Mouse (Mus musculus) kidney, adult 2 months (tissue): Measurements from ENCODE around the gene Ltbp1. TPM values are rescaled to one million over a fixed set of nuclear protein-coding genes. Genes with fewer than 3 reads are reported as not detected.
A peak's percentile ranks its signal among the peaks of the same experiment; 100 is the strongest.

Experiments used
- DNase-seq: peaks from one replicate; pipeline ENCODE4 v3.0.0; 2021
- H3K27ac ChIP-seq: fragments of 200-500 bp; 2 replicates; pipeline ENCODE4 v1.5.1; 2012; ENCODE audit warnings: low read depth, low read length, control low read depth, inconsistent platforms; ENCODE audit not compliant: insufficient read depth
- H3K27me3 ChIP-seq: fragments of 200-500 bp; replicated peaks from 2 replicates; pipeline ENCODE4 v1.6.1; 2012; ENCODE audit warnings: mild to moderate bottlenecking, moderate library complexity, low read length, inconsistent platforms; ENCODE audit not compliant: control insufficient read depth, insufficient read depth
- H3K36me3 ChIP-seq: fragments of 200-500 bp; 2 replicates; pipeline ENCODE4 v1.6.1; 2012; ENCODE audit warnings: mild to moderate bottlenecking, moderate library complexity, low read length, inconsistent platforms; ENCODE audit not compliant: control insufficient read depth, insufficient read depth
- H3K4me1 ChIP-seq: fragments of 200-500 bp; 2 replicates; pipeline ENCODE4 v1.6.1; 2011; ENCODE audit warnings: low read length; ENCODE audit not compliant: control insufficient read depth, insufficient read depth
- H3K4me3 ChIP-seq: fragments of 200-500 bp; 2 replicates; pipeline ENCODE4 v1.5.1; 2011; ENCODE audit warnings: mild to moderate bottlenecking, low read depth, low read length, control low read depth; ENCODE audit not compliant: insufficient read depth
- CTCF ChIP-seq: fragments of 200-500 bp; conservative IDR thresholded peaks from 2 replicates; pipeline ENCODE4 v1.5.1; 2011; ENCODE audit warnings: low read depth, mild to moderate bottlenecking, control low read depth, low read length, moderate library complexity, mixed read lengths; ENCODE audit not compliant: insufficient read depth, insufficient read length
- POLR2A ChIP-seq: fragments of 200-500 bp; IDR thresholded peaks from one replicate; pipeline ENCODE4 v1.6.1; 2011; ENCODE audit warnings: low read depth, low read length, control low read depth
- WGBS: fragments of 180-500 bp; shearing (Covaris S2); methylation state at CpG from one replicate; pipeline ENCODE4 v1.1.7; 2018; 5-methylcytosine and 5-hydroxymethylcytosine counted together
- polyA plus RNA-seq: library from polyadenylated mRNA; depleted of rRNA; stranded (reverse); fragments of >200 nt; gene quantifications from 2 replicates; pipeline ENCODE4 v1.2.3, GENCODE M21; 2012

Ltbp1 gene
- polyA plus RNA-seq, 1 experiment: 10.2 TPM

DNA sequence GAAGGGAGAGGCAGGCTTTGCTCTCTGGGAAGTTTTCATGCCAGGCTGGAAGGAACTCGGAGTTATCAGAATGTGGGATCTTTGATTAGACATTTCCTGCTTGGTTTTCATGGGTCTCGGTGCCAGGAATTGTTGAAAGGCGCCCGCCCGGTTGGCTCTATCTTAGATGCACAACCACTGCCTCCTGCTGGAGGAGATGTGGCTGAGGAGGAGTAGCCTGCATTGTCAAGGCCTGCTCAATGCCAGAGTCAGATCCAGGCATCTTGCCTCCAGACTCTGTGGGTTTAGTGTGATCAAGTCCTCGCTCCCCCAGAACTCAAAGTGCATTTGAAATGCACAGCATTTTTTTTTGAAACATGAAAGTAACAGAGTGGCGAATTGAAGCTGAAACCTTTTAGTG, 364.0 kb downstream of the Ltbp1 start:
- Histone ChIP-seq H3K27me3 (no peaks in the 10 kb centered on the region), H3K4me1 (no peaks in the 10 kb centered on the region), H3K27ac (no peak overlapping the region), H3K36me3 (no peaks in the 10 kb centered on the region), H3K4me3 (no peak overlapping the region)
- TF ChIP-seq POLR2A: no peak
- TF ChIP-seq CTCF: peak; percentile 42; the same call in 1 of the 2 replicates
- DNase-seq: peak; percentile 45
- 66% methylated on average over 7 of the region's 7 CpGs for WGBS

- no peak for TF ChIP-seq POLR2A
- TF ChIP-seq CTCF: peak; percentile 23; the same call in 1 of the 2 replicates
Measured at GRCm38 (mm10) chr17:75370120-75370519, 364.8 kb downstream of the Ltbp1 start.

GRCm38 (mm10) chr17:75371650-75372049, 366.3 kb downstream of the Ltbp1 start:
- no peak overlapping the region for H3K27ac ChIP-seq
- H3K4me3 ChIP-seq: no peak overlapping the region
- H3K27me3 ChIP-seq: no peaks in the 10 kb centered on the region
- no peaks in the 10 kb centered on the region for H3K36me3 ChIP-seq
- WGBS: 79% methylated on average over 11 of the region's 11 CpGs
- TF ChIP-seq CTCF (no peak), POLR2A (no peak)
- no peaks in the 10 kb centered on the region for H3K4me1 ChIP-seq
- DNase-seq: peak; percentile 10

More at GRCm38 (mm10) chr17:75370120-75370519, 364.8 kb downstream of the Ltbp1 start:
- H3K27ac ChIP-seq: no peak overlapping the region
- peak; percentile 28 for DNase-seq
- H3K4me3 ChIP-seq: no peak overlapping the region
- 93% methylated on average over 4 of the region's 4 CpGs for WGBS
- no peaks in the 10 kb centered on the region for H3K36me3 ChIP-seq
- H3K4me1 ChIP-seq: no peaks in the 10 kb centered on the region
- no peaks in the 10 kb centered on the region for H3K27me3 ChIP-seq

DNA sequence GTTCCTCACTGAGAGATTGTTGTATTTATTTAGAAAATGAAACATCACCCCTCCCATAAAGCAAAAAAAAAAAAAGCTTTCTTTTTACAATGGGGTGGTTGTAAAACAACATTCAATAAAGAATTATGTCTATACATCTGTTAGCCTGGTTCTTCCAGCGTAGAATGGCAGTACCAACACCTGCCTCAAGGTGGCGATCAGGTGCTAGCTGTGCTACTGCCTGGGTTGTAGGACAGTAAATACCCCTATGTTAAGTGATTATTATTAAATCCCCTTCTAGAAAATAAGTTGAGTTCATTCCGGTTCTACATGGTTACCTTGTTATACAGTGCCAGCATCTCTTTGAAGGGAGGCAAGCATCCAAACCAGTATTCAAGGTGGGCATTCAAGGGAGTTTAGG, 367.0 kb downstream of the Ltbp1 start:
- no peak for TF ChIP-seq POLR2A
- peak; percentile 78 for TF ChIP-seq CTCF
- DNase-seq: peak; percentile 40
- Histone ChIP-seq H3K36me3 (no peaks in the 10 kb centered on the region), H3K4me3 (no peak overlapping the region), H3K4me1 (no peaks in the 10 kb centered on the region), H3K27me3 (no peaks in the 10 kb centered on the region), H3K27ac (no peak overlapping the region)
- 66% methylated on average over 3 of the region's 3 CpGs for WGBS

DNA sequence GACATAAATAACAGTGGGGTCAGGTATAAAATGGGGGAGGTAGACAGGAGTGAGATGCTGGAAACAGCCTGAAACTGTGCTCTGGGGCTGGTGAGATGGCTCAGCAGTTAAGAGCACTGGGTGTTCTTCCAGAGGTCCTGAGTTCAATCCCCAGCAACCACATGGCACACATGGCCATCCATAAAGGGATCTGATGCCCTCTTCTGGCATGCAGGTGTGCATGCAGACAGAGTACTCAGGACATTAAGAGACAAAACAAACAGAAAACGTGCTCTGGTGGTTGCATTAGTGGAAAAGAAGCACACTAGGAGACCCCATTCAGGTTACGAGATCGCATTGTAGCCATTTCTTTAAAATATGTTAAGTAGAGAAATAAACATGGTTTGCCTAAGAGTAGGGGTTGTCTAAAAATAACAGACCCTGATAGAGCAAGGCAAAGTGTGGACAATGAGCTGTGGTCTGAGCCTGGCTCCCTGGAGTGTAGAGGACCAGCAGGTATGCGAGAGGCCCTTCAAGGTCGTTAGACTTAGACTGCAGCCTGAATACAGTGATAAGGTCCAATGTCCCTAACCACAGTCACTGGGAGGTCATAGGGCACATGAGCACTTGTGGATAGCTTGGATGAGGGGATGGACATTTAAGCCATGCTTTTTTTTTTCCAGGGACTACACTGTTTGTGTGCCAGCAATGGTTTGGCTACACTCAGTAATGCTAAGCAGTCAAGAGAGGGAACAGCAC, 369.1 kb downstream of the Ltbp1 start:
- 75% methylated on average over 5 of the region's 5 CpGs for WGBS
- Histone ChIP-seq H3K27ac (no peak overlapping the region), H3K4me3 (no peak overlapping the region), H3K27me3 (no peaks in the 10 kb centered on the region), H3K36me3 (no peaks in the 10 kb centered on the region), H3K4me1 (no peaks in the 10 kb centered on the region)
- DNase-seq: no peak
- 0 out of 2 replicates have a peak, but pooled peaks have one; percentile 15 for TF ChIP-seq CTCF
- TF ChIP-seq POLR2A: no peak

- Histone ChIP-seq H3K36me3 (no peaks in the 10 kb centered on the region), H3K27me3 (no peaks in the 10 kb centered on the region), H3K4me3 (no peak overlapping the region), H3K4me1 (no peaks in the 10 kb centered on the region), H3K27ac (no peak overlapping the region)
- no peak for TF ChIP-seq CTCF
- TF ChIP-seq POLR2A: no peak
- 51% methylated on average over 9 of the region's 9 CpGs for WGBS
- DNase-seq: no peak
Measured at GRCm38 (mm10) chr17:75378256-75378871, 373.0 kb downstream of the Ltbp1 start.

- Histone ChIP-seq H3K4me3 (no peak overlapping the region), H3K36me3 (no peaks in the 10 kb centered on the region), H3K27ac (no peak overlapping the region), H3K4me1 (no peaks in the 10 kb centered on the region), H3K27me3 (no peaks in the 10 kb centered on the region)
- no peak for TF ChIP-seq CTCF
- no peak for TF ChIP-seq POLR2A
- WGBS: 41% methylated on average over 2 of the region's 2 CpGs
- DNase-seq: no peak
Measured at GRCm38 (mm10) chr17:75380167-75380566, 374.8 kb downstream of the Ltbp1 start.
